Mouse (Mus musculus) E14TG2a.4 (cell line): ENCODE data around the gene Faap100.

ENCODE experiments used
- CTCF ChIP-seq: conservative IDR thresholded peaks from 2 replicates; pipeline ENCODE4 v1.5.1; 2014; ENCODE audit warnings: low read length
- NANOG ChIP-seq: IDR thresholded peaks from 2 replicates; pipeline ENCODE4 v1.6.1; 2014; ENCODE audit warnings: borderline replicate concordance, low read length, mixed read lengths
- POU5F1 ChIP-seq: IDR thresholded peaks from 2 replicates; pipeline ENCODE4 v1.6.1; 2014; ENCODE audit warnings: low read length, borderline replicate concordance

- TF ChIP-seq CTCF: no peak
- no peak for TF ChIP-seq POU5F1
- TF ChIP-seq NANOG: no peak
These were observed 19.2 kb downstream of the Faap100 start for GRCm38 (mm10) chr11:120359391-120359790.
